Mouse (Mus musculus): ENCODE results near the gene Top2a.
A peak's percentile ranks its signal among the peaks of the same experiment; 100 is the strongest.

Top2a gene

DNA sequence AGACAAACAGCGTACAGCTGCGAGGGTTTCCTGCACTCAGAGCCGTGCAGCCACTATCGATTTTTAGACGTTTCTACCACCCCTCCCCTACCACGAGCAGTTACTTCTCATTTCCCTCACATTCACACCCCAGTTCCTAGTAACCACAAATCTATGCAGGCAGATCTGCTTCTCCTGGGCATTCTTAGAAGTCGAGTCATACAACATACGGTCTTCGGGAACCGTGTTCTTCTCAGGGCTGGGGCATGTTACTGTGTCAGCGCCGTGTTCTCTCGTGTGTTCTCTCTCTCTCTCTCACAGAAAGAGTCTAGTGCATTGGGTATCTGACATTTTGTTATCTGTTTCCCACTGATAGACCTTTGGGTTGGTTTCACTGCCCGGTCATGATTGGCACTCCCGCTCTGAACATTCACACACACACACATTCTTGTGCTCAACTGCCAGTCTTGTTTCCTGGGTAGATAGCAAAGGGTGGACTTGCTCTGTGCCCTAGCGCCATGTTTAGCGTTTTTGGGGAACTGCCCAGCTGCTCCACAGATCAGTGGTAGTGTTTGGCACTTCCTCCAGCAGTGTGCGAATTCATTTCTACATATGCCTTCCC, 75.9 kb downstream of the Top2a start:
- no peak for DNase-seq

DNA sequence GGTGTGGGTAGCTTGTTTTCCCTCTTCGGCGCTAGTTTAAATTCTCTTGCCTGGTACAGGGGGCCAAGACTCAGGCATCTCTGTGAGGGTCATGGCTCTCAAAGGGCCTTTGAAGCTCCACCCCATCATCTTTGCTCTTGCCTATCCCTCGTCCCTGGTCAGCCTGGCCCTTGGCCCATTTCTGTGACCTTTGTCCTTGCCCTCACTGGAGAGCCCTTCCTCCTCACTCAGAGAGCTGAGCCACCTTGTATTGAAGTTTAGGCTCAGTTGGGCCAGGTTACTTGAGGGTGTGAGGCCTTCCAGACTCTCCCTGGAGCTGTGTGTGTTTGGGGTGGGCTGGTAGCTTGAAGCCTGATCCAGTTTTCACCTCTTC, 78.4 kb downstream of the Top2a start:
- no peak for DNase-seq

GRCm38 (mm10) chr11:98944897-98945604, 78.9 kb downstream of the Top2a start:
- DNase-seq: peak; percentile 92

DNA sequence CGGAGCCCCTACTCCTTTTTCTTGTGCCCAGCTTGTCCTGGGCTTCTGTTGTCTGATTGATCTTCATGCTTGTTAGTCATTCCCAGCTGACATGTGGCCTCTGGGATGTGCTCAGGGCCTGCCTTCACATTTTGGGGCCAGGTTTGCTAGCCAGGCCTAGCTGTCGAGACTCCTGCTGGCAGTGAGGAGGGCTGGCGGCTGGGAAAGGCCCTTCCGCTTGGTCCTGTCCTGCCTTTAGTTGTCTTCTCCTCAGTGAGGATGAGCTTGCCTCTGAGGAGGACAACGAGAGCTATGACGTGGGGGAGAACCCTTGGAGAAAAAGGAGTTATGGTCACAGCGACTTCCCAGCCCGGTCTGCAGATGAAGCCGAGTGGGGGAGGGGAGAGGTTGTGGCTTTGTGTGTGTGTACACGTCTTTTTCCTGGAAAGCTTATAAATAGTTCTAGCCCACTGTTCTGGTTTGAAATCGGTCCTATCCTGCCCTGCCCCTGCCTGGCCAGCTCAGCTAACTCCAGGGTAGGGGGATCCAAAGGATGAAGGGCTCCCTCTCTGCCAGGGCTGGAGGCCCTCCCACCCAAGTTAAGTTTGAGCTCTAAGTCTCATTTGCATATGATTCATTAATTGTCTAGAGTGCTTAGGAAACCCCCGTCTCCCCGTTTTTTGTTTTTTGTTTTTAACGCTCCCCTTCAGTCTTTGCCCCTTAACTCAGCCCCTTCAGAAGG, 80.1 kb downstream of the Top2a start:
- peak; percentile 94 for DNase-seq
